Mouse (Mus musculus) bone marrow, adult 2 months (tissue): Measurements from ENCODE around the gene Primpol. TPM values are rescaled to one million over a fixed set of nuclear protein-coding genes. Genes with fewer than 3 reads are reported as not detected.
"Not testable (repeated sequence)": the region's sequence is repeated elsewhere in the genome, so short reads cannot be mapped to it uniquely, and the experiment has no call there.

Experiments used
- H3K27ac ChIP-seq: fragments of 200-500 bp; 2 replicates; pipeline ENCODE4 v1.5.1; 2012; ENCODE audit warnings: low read depth, mild to moderate bottlenecking, control low read depth, inconsistent platforms, low read length; ENCODE audit not compliant: control insufficient read depth, poor library complexity, insufficient read depth
- H3K4me1 ChIP-seq: fragments of 200-500 bp; 2 replicates; pipeline ENCODE4 v1.6.1; 2011; ENCODE audit warnings: low read length; ENCODE audit not compliant: control insufficient read depth, insufficient read depth
- H3K4me3 ChIP-seq: fragments of 200-500 bp; replicated peaks from 2 replicates; pipeline ENCODE3; 2011; ENCODE audit warnings: mild to moderate bottlenecking, low read depth, low read length, control low read depth; ENCODE audit not compliant: control insufficient read depth
- CTCF ChIP-seq: fragments of 200-500 bp; IDR thresholded peaks from 2 replicates; pipeline ENCODE4 v1.5.1; 2011; ENCODE audit warnings: low read length, control low read depth; ENCODE audit not compliant: control insufficient read depth, insufficient read depth
- POLR2A ChIP-seq: fragments of 200-500 bp; IDR thresholded peaks from 2 replicates; pipeline ENCODE4 v1.6.1; 2011; ENCODE audit warnings: low read depth, mild to moderate bottlenecking, control low read depth, low read length, borderline replicate concordance; ENCODE audit not compliant: control insufficient read depth
- WGBS: fragments of 180-500 bp; shearing (Covaris S2); methylation state at CpG from one replicate; pipeline ENCODE4 v1.1.7; 2018; 5-methylcytosine and 5-hydroxymethylcytosine counted together
- polyA plus RNA-seq: library from polyadenylated mRNA; stranded (reverse); fragments of >200 nt; gene quantifications from 2 replicates; pipeline ENCODE4 v1.2.4, GENCODE M21; 2011; ENCODE audit warnings: low replicate concordance; ENCODE audit not compliant: missing spikeins, insufficient read depth, insufficient read length

Gene Primpol
- polyA plus RNA-seq, 1 experiment, result 10.7 TPM

DNA sequence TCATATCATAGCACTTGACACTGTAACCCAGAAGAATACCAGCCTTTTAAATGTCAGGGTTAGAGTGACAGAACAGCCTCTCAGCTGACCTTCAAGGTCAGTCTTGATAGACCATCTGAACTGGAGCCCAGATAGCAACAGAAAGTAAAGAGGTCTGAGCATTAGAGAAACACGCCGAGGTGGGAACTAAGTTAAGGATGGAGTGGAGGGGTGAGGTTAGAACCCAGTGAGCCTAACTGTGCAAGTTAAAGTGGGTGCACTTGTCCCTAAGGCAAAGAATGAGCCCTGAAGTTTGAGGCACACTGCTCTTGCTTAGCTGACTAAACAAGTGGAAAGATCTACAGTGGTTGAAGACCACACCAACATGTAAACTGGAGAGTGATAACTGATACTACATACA lies 18.9 kb downstream of the Primpol start:
- WGBS, result 87% methylated on average over 2 of the region's 2 CpGs
- Histone ChIP-seq H3K4me1 (peaks cover 1% of the 10 kb centered on the region), H3K27ac (no peak overlapping the region), H3K4me3 (no peak overlapping the region)
- TF ChIP-seq POLR2A (no peak), CTCF (no peak)

DNA sequence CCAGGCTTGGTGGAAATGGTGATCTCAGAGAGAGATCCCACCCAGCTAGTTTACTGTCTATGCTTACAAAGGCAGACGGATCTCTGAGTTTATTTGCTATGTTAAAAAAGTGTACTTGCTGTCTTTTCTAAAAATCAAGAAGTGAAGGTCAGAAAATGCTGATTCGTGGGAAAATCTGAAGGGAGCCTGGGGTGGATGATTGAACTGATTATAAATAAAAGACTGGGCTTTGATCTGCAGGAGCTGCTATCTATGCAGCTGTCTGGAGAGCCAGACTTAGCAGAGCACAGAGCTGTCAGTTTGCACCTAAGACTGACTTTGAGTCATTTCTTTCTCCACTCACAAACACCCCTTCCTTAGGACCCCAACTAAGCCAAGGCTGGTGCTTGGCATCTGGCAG lies 19.6 kb downstream of the Primpol start:
- H3K4me1 ChIP-seq, result peaks cover 1% of the 10 kb centered on the region
- TF ChIP-seq POLR2A (no peak), CTCF (no peak)
- no peak overlapping the region for H3K27ac ChIP-seq
- 64% methylated on average over 2 of the region's 2 CpGs for WGBS
- H3K4me3 ChIP-seq, result no peak overlapping the region

DNA sequence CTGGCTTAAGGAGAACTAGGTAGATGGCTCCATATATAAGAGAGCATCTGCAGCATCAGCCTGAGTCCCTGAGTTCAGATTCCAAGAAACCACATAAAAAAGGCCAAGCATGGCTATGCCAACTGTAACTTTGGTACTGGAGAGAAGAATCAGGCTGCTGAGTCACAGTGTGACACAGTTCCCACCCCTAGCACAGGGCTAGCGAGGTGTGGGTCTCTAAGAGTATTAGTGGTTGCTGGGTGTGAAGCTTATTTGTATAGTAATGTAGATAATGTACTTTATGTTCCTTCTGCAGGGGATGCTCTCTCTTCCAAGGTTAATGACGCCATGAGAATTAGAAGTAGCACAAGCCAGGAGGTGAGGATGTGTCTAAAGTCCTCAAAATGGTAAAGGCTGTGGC lies 20.5 kb downstream of the Primpol start:
- H3K4me1 ChIP-seq, result peaks cover 1% of the 10 kb centered on the region
- WGBS, result 83% methylated on average over 2 of the region's 2 CpGs

DNA sequence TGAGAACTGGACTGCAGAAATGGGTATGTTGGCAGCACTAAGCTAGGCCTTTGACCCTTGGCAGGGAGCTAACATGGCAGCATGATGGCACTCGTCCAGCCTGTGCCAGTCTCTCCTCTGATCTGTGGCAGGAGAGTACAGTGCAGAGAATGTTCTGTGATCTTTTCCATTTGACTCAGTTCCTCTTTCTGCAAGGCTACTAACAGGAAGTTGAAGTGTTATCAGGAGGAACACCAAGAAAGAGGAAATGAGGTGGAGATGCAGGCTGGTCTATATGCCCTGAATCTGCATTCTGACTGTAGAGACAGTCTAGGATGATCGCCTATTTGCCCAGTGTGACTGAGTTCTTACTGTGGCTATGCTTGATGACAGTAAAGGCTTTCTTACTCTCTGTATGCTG lies 21.4 kb downstream of the Primpol start:
- peak overlapping the region; percentile 60; the same call in 1 of the 2 replicates for H3K27ac ChIP-seq
- TF ChIP-seq CTCF (no peak), POLR2A (no peak)
- H3K4me3 ChIP-seq, result no peak overlapping the region
- WGBS, result 9% methylated on average over 2 of the region's 2 CpGs
- peaks cover 1% of the 10 kb centered on the region for H3K4me1 ChIP-seq

More for the DNA sequence above, 20.5 kb downstream of the Primpol start:
- H3K4me3 ChIP-seq, result no peak overlapping the region
- no peak for TF ChIP-seq CTCF
- no peak for TF ChIP-seq POLR2A
- no peak overlapping the region; the same call in 1 of the 2 replicates for H3K27ac ChIP-seq

DNA sequence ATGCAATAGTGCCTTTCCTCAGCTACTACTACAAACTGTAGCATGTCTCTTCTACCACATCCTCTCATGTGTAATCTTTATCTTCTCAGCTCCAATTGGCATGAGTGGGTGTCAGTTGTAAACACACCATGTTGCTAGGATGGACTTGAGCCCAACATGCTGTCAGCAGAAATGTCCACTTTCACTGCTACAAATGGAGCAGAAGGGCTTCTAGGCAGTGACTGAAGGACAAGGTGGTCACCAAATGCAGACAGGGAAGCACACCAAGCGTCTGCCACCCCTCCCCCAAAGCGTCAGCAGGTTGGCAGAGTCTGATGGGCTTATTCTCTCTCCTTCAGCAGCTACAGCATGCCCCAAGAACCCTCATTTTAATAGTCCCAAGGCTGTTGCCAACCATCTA lies 23.2 kb downstream of the Primpol start:
- H3K4me1 ChIP-seq, result peaks cover 1% of the 10 kb centered on the region
- TF ChIP-seq POLR2A, result no peak
- TF ChIP-seq CTCF, result no peak
- no peak overlapping the region for H3K27ac ChIP-seq
- H3K4me3 ChIP-seq, result no peak overlapping the region
- WGBS, result 74% methylated on average over 2 of the region's 2 CpGs

DNA sequence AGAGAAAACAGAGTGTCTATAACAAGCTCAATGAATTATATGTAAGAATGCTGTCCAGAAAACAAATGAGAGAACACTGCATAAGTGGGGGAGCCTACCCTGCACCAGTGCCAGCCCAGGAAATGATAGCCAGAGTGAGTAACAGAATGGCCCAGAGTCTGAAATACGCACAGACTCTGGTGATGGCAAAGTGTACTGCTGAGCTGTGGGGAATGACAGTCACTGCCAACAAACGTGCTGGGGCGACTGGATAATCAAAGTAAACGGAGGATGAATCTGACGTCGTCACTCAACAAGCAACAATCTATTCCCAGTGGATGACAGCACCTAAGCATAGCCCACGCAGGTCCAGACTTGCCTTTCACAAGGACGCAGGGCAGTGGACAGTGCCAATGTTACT lies 23.9 kb downstream of the Primpol start:
- TF ChIP-seq CTCF (no peak), POLR2A (no peak)
- Histone ChIP-seq H3K27ac (0 out of 2 replicates have a peak overlapping the region, but pooled peaks have one; percentile 19), H3K4me3 (no peak overlapping the region), H3K4me1 (peaks cover 1% of the 10 kb centered on the region)
- 85% methylated on average over 8 of the region's 8 CpGs for WGBS

DNA sequence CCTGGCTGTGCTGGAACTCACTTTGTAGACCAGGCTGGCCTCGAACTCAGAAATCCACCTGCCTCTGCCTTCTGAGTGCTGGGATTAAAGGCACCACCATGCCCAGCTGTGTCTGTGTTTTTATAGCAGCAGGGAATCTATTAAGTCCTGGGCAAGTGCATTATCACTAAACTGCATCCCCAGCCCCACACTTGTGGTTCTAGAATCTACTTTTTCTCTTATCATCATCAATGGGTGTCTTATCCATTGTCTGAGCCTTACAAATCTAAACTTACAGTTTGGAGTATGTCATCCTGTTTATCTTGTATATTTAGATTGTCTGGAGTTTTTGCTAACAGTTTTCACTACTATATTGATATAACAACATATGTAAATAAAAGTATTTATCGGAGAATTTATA lies 28.3 kb downstream of the Primpol start:
- no peaks in the 10 kb centered on the region; the same call in 1 of the 2 replicates for H3K4me1 ChIP-seq
- H3K4me3 ChIP-seq, result no peak overlapping the region
- no peak overlapping the region for H3K27ac ChIP-seq
- 69% methylated on average over 2 of the region's 2 CpGs for WGBS
- TF ChIP-seq CTCF (no peak), POLR2A (no peak)

DNA sequence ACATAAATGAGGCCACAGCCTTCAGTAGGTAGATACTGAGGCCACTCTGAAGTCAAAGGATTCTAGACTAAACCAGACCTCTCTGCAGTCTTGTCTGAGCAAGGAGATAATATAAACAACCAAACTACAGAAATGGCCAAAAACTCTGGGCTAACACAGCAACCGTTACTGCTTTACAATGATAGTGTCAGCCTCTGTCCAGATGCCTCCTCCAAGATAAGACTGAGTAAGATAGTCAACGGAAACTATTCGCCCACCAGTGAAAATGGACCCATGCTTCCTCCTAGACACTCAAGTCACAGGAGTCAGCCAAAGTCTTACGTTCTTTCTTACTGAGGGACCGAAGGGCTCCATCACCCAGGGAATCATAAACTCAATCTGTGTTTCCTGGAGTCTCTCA lies 29.1 kb downstream of the Primpol start:
- Histone ChIP-seq H3K4me3 (no peak overlapping the region), H3K27ac (peak overlapping the region; percentile 38), H3K4me1 (no peaks in the 10 kb centered on the region; the same call in 1 of the 2 replicates)
- no peak for TF ChIP-seq CTCF
- TF ChIP-seq POLR2A, result no peak
- WGBS, result 59% methylated on average over 5 of the region's 5 CpGs

DNA sequence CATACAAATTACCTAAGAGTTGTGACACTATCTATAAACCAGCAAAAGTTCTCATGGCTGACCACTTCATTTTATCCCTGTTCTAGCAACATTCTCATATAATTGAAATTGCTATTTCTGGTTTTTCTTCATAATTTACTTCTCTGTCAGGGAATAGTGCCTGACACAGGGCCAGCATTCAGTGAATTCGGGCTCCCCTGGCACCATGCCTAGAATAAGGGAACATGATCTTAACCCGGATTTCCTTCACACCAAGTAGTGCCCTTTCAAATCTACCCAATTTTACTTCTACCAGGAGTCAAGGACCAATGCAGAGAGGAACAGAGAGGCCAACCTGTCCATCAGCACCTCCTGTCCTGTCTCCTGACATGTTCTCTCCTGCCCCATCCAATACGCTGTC lies 31.4 kb downstream of the Primpol start:
- 49% methylated on average over 3 of the region's 3 CpGs for WGBS
- H3K27ac ChIP-seq, result no peak overlapping the region

DNA sequence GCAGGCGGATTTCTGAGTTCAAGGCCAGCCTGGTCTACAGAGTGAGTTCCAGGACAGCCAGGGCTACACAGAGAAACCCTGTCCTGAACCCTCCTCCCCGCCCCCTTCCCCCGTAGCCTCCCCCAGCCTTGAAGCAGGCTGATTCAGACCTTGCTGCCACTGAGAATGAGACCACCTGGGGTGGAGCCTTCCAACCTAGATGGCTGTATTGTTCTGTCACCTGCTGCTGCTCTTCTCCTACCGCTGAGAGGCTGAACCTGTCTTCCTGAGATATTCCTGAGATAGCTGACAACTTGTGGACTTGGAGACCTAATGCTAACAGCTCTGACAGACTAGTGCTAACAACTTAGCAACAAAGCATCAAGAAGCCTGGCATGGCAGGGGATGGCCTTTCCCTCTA lies 32.7 kb downstream of the Primpol start:
- H3K4me1 ChIP-seq, H3K4me3 ChIP-seq, H3K27ac ChIP-seq: not testable (repeated sequence)
- 81% methylated on average over 4 of the region's 4 CpGs for WGBS

More for the DNA sequence above, 31.4 kb downstream of the Primpol start:
- Histone ChIP-seq H3K4me3 (no peak overlapping the region), H3K4me1 (no peaks in the 10 kb centered on the region; the same call in 1 of the 2 replicates)
- TF ChIP-seq CTCF (no peak), POLR2A (no peak)
